Mouse (Mus musculus) bone marrow, adult 2 months (tissue): ENCODE measurements around the gene Tmem265.

Source experiments
- CTCF ChIP-seq: fragments of 200-500 bp; IDR thresholded peaks from 2 replicates; pipeline ENCODE4 v1.5.1; 2011; ENCODE audit warnings: low read length, control low read depth; ENCODE audit not compliant: control insufficient read depth, insufficient read depth
- POLR2A ChIP-seq: fragments of 200-500 bp; IDR thresholded peaks from 2 replicates; pipeline ENCODE4 v1.6.1; 2011; ENCODE audit warnings: low read depth, mild to moderate bottlenecking, control low read depth, low read length, borderline replicate concordance; ENCODE audit not compliant: control insufficient read depth

- TF ChIP-seq CTCF, result no peak
- TF ChIP-seq POLR2A, result no peak
These were observed 41.7 kb downstream of the Tmem265 start for GRCm38 (mm10) chr7:127602903-127603302.
